Mouse (Mus musculus): ENCODE measurements around the gene Sox3. TPM values are rescaled to one million over a fixed set of nuclear protein-coding genes. Genes with fewer than 3 reads are reported as not detected.
A peak's percentile ranks its signal among the peaks of the same experiment; 100 is the strongest.

Sox3 gene
- polyA plus RNA-seq, 1 experiment from 2014 or later: 0.06 TPM

DNA sequence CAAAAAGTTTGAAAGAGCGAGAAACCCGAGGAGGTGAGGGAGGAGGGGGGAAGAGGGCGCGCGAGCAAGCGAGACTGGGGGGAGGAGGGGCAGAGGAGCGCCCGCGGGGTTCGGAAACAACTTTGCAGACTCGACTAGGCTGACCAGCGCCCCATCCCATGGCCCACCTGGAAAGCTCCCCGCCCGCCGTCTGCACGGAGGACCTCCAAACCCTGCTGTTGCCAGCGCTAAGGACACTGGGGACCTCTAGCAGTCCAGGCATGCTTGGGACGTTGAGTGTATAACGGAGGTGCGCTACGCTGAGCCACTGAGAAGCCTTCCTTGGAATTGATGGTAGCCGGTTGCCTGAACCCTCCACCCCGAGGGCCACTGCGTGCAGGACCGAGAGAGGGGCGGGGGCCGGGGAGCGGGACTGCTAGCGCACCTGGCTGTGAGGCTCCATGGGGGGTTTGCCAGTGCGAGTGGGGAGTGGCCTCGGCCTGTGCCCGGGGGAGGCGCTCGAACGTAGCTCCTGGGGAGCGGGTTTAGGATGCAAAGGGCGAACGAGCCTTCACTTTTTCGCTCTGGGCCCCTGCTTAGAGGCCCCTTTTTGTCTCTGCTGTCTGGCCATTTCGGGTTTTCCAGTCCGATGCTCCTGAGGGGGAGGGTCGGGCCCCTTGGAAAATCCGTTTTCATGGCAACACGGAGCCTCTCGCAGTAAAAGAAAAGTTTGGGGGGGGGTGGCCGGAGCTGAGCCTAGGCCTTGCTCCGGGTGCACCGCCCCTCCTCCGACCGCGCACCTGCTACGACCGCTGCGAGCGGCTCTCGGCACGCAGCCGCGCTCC lies 702 bp upstream of the Sox3 start:
- no peak overlapping the region for H3K27ac ChIP-seq (ENCODE audit: low read length)
- no peak for TF ChIP-seq EP300 (IDR thresholded peaks at IDR 0.05)
- TF ChIP-seq CTCF (IDR thresholded peaks at IDR 0.05): no peak
- WGBS: 10% methylated on average over 37 of the region's 59 CpGs
- peak overlapping the region; percentile 35; the same call in 1 of the 2 replicates for H3K4me3 ChIP-seq (ENCODE audit: low read depth, low read length)
- ATAC-seq (no peak), DNase-seq (ENCODE audit: low spot score) (no peak)
- peaks cover 20% of the 10 kb centered on the region; the same call in 1 of the 2 replicates for H3K27me3 ChIP-seq (replicated peaks; ENCODE audit: insufficient read depth, low read length)
- no peaks in the 10 kb centered on the region for H3K4me1 ChIP-seq (ENCODE audit: insufficient read depth, low read depth, low read length)
- peak overlapping the region; percentile 25; the same call in 1 of the 2 replicates for H3K4me2 ChIP-seq (replicated peaks; ENCODE audit: low read depth, low read length)
- H3K9ac ChIP-seq (replicated peaks; ENCODE audit: low read depth): no peak overlapping the region
- H3K9me3 ChIP-seq (ENCODE audit: low read length): no peaks in the 10 kb centered on the region
- H3K36me3 ChIP-seq (ENCODE audit: insufficient read depth, low read length): no peaks in the 10 kb centered on the region

DNA sequence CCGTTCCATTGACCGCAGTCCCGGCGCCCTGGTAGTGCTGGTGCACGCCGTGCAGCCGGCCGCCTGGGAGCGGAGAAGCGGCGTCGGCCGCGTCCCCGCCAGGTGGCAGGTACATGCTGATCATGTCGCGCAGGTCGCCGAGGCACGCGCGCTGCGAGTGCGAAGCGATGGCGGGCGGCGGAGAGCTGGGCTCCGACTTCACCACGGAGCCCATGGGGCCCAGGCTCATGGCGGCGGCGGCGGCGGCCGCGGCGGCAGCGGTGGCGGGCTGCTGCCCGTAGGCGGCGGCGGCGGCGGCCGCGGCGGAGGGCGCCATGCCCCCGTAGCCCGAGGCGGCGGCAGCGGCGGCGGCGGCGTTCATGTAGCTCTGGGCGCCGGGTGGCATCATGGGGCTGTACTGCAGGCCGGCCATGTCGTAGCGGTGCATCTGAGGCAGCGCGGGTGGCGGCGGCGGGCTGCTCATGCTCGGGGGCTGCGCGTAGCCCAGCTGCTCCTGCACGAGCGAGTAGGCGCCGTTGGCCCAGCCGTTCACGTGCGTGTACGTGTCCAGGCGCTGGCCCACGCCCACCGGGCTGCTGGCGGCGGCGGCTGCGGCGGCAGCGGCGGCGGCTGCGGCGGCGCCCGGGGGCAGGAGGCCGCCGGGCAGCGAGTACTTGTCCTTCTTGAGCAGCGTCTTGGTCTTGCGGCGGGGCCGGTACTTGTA lies 981 bp downstream of the Sox3 start:
- ATAC-seq (peak; percentile 44), DNase-seq (ENCODE audit: low spot score) (no peak)
- Histone ChIP-seq H3K27me3 (replicated peaks; ENCODE audit: insufficient read depth, low read length) (peaks cover 20% of the 10 kb centered on the region; the same call in 1 of the 2 replicates), H3K4me1 (ENCODE audit: insufficient read depth, low read depth, low read length) (no peaks in the 10 kb centered on the region), H3K27ac (ENCODE audit: low read length) (no peak overlapping the region), H3K4me2 (replicated peaks; ENCODE audit: low read depth, low read length) (peak overlapping the region; percentile 68), H3K36me3 (ENCODE audit: insufficient read depth, low read length) (no peaks in the 10 kb centered on the region), H3K9ac (replicated peaks; ENCODE audit: low read depth) (no peak overlapping the region), H3K9me3 (ENCODE audit: low read length) (no peaks in the 10 kb centered on the region), H3K4me3 (ENCODE audit: low read depth, low read length) (peak overlapping the region; percentile 35)
- WGBS: 24% methylated on average over 22 of the region's 102 CpGs
- TF ChIP-seq CTCF (IDR thresholded peaks at IDR 0.05) (no peak), EP300 (IDR thresholded peaks at IDR 0.05) (no peak)

DNA sequence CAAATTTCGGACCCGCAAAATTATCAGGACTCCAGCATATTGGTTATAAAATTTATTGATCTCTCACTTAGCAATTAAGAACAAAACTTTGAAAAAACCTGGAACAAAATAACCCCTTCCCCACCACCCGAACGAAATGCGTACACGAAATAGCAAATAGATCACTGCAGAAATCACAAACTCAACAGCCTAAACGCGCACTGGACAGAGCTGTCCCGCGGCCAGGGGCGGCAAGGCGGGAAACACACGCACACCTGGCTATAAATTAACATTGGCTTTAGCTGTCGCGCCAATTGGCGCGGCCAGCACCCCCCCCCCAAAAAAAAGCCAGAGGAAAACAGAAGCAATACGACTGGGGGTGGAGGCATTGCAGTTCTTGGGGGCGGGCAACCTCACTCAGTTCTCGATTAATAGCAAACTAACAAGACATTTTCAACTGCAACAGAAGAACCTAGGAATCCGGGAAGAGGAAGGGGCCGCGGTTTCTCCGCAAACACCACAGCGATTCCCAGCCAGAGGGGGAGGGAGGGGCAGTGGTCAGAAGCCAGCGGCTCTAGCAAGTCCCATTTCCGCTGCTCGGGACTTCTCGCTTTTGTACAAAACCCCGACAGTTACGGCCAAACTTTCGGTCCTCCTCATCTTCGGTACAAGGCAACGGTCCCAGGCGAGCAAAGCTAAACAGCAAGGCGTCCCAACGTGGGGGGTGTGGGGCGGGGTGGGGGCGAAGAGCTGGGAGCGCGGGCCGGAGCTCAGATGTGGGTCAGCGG lies 1.7 kb downstream of the Sox3 start:
- no peaks in the 10 kb centered on the region for H3K36me3 ChIP-seq (ENCODE audit: insufficient read depth, low read length)
- peaks cover 19% of the 10 kb centered on the region; the same call in 1 of the 2 replicates for H3K27me3 ChIP-seq (replicated peaks; ENCODE audit: insufficient read depth, low read length)
- no peak overlapping the region for H3K9ac ChIP-seq (replicated peaks; ENCODE audit: low read depth)
- peak overlapping the region; percentile 68 for H3K4me2 ChIP-seq (replicated peaks; ENCODE audit: low read depth, low read length)
- 12% methylated on average over 40 of the region's 43 CpGs for WGBS
- no peak overlapping the region for H3K27ac ChIP-seq (ENCODE audit: low read length)
- no peaks in the 10 kb centered on the region for H3K9me3 ChIP-seq (ENCODE audit: low read length)
- ATAC-seq: no peak
- no peaks in the 10 kb centered on the region for H3K4me1 ChIP-seq (ENCODE audit: insufficient read depth, low read depth, low read length)
- peak overlapping the region; percentile 35 for H3K4me3 ChIP-seq (ENCODE audit: low read depth, low read length)
- no peak for DNase-seq (ENCODE audit: low spot score)
- no peak for TF ChIP-seq EP300 (IDR thresholded peaks at IDR 0.05)
- no peak for TF ChIP-seq CTCF (IDR thresholded peaks at IDR 0.05)

- 17% methylated on average over 18 of the region's 18 CpGs for WGBS
These were observed 2.6 kb downstream of the Sox3 start for GRCm38 (mm10) chrX:60890651-60891050.

GRCm38 (mm10) chrX:60889956-60890485 lies 3.2 kb downstream of the Sox3 start:
- no peak for ATAC-seq
- Histone ChIP-seq H3K27ac (ENCODE audit: low read length) (no peak overlapping the region), H3K9me3 (ENCODE audit: low read length) (no peaks in the 10 kb centered on the region), H3K4me1 (ENCODE audit: insufficient read depth, low read depth, low read length) (no peaks in the 10 kb centered on the region), H3K27me3 (replicated peaks; ENCODE audit: insufficient read depth, low read length) (peaks cover 10% of the 10 kb centered on the region; the same call in 1 of the 2 replicates), H3K4me3 (ENCODE audit: low read depth, low read length) (no peak overlapping the region), H3K36me3 (ENCODE audit: insufficient read depth, low read length) (no peaks in the 10 kb centered on the region), H3K9ac (replicated peaks; ENCODE audit: low read depth) (no peak overlapping the region), H3K4me2 (replicated peaks; ENCODE audit: low read depth, low read length) (no peak overlapping the region)
- WGBS: 9% methylated on average over 17 of the region's 17 CpGs
- TF ChIP-seq CTCF (IDR thresholded peaks at IDR 0.05) (no peak), EP300 (IDR thresholded peaks at IDR 0.05) (no peak)
- no peak for DNase-seq (ENCODE audit: low spot score)

More at GRCm38 (mm10) chrX:60890651-60891050, 2.6 kb downstream of the Sox3 start:
- TF ChIP-seq CTCF (IDR thresholded peaks at IDR 0.05) (no peak), EP300 (IDR thresholded peaks at IDR 0.05) (no peak)
- peaks cover 15% of the 10 kb centered on the region; the same call in 1 of the 2 replicates for H3K27me3 ChIP-seq (replicated peaks; ENCODE audit: insufficient read depth, low read length)
- DNase-seq (ENCODE audit: low spot score): no peak
- peak overlapping the region; percentile 8; the same call in 1 of the 2 replicates for H3K4me3 ChIP-seq (ENCODE audit: low read depth, low read length)
- no peaks in the 10 kb centered on the region for H3K36me3 ChIP-seq (ENCODE audit: insufficient read depth, low read length)
- no peaks in the 10 kb centered on the region for H3K9me3 ChIP-seq (ENCODE audit: low read length)
- no peak for ATAC-seq
- H3K4me2 ChIP-seq (replicated peaks; ENCODE audit: low read depth, low read length): no peak overlapping the region
- no peak overlapping the region for H3K27ac ChIP-seq (ENCODE audit: low read length)
- no peak overlapping the region for H3K9ac ChIP-seq (replicated peaks; ENCODE audit: low read depth)
- no peaks in the 10 kb centered on the region for H3K4me1 ChIP-seq (ENCODE audit: insufficient read depth, low read depth, low read length)

Measured in lung, postnatal 0 days (tissue).